Mouse (Mus musculus): Measurements from ENCODE around the gene Adcyap1r1. TPM values are rescaled to one million over a fixed set of nuclear protein-coding genes. Genes with fewer than 3 reads are reported as not detected.

Gene Adcyap1r1
- polyA plus RNA-seq, 1 experiment from 2014 or later, result 34.3 TPM

- DNase-seq (ENCODE audit: low spot score), result no peak
- H3K4me1 ChIP-seq, result peaks cover 63% of the 10 kb centered on the region
Measured at GRCm38 (mm10) chr6:55457727-55458126, 5.9 kb downstream of the Adcyap1r1 start.

GRCm38 (mm10) chr6:55458156-55458555, 6.4 kb downstream of the Adcyap1r1 start:
- WGBS, result 38% methylated on average over 1 of the region's 1 CpGs
- H3K4me3 ChIP-seq, result no peak overlapping the region
- no peak overlapping the region; the same call in 1 of the 2 replicates for H3K27ac ChIP-seq (replicated peaks)
- no peaks in the 10 kb centered on the region for H3K9me3 ChIP-seq (replicated peaks)
- H3K4me1 ChIP-seq, result peaks cover 59% of the 10 kb centered on the region
- peaks cover 27% of the 10 kb centered on the region for H3K27me3 ChIP-seq (ENCODE audit: low read depth, poor library complexity, severe bottlenecking)
- H3K36me3 ChIP-seq, result peaks cover 47% of the 10 kb centered on the region
- no peak for DNase-seq (ENCODE audit: low spot score)

More at GRCm38 (mm10) chr6:55457727-55458126, 5.9 kb downstream of the Adcyap1r1 start:
- no peak overlapping the region for H3K27ac ChIP-seq (replicated peaks)
- H3K9me3 ChIP-seq (replicated peaks), result no peaks in the 10 kb centered on the region
- peaks cover 43% of the 10 kb centered on the region for H3K36me3 ChIP-seq
- peaks cover 27% of the 10 kb centered on the region for H3K27me3 ChIP-seq (ENCODE audit: low read depth, poor library complexity, severe bottlenecking)
- 81% methylated on average over 7 of the region's 7 CpGs for WGBS
- no peak overlapping the region; the same call in 1 of the 2 replicates for H3K4me3 ChIP-seq

- Histone ChIP-seq H3K27me3 (ENCODE audit: low read depth, poor library complexity, severe bottlenecking) (peaks cover 16% of the 10 kb centered on the region), H3K4me3 (no peak overlapping the region), H3K36me3 (peaks cover 64% of the 10 kb centered on the region), H3K9me3 (replicated peaks) (no peaks in the 10 kb centered on the region), H3K4me1 (peaks cover 45% of the 10 kb centered on the region), H3K27ac (replicated peaks) (peak overlapping the region; percentile 30; the same call in 1 of the 2 replicates)
- WGBS, result 90% methylated on average over 19 of the region's 20 CpGs
- no peak for DNase-seq (ENCODE audit: low spot score)
Measured at GRCm38 (mm10) chr6:55459545-55460397, 8.0 kb downstream of the Adcyap1r1 start.

GRCm38 (mm10) chr6:55461141-55461540, 9.4 kb downstream of the Adcyap1r1 start:
- no peak for DNase-seq (ENCODE audit: low spot score)
- peaks cover 72% of the 10 kb centered on the region for H3K36me3 ChIP-seq
- WGBS, result 76% methylated on average over 5 of the region's 5 CpGs

GRCm38 (mm10) chr6:55461678-55462077, 9.9 kb downstream of the Adcyap1r1 start:
- Histone ChIP-seq H3K27me3 (ENCODE audit: low read depth, poor library complexity, severe bottlenecking) (peaks cover 9% of the 10 kb centered on the region), H3K4me1 (peaks cover 49% of the 10 kb centered on the region), H3K4me3 (no peak overlapping the region), H3K9me3 (replicated peaks) (no peaks in the 10 kb centered on the region), H3K27ac (replicated peaks) (no peak overlapping the region), H3K36me3 (peaks cover 77% of the 10 kb centered on the region)
- no peak for DNase-seq (ENCODE audit: low spot score)
- WGBS, result 90% methylated on average over 2 of the region's 2 CpGs

More at GRCm38 (mm10) chr6:55461141-55461540, 9.4 kb downstream of the Adcyap1r1 start:
- no peaks in the 10 kb centered on the region for H3K9me3 ChIP-seq (replicated peaks)
- H3K27me3 ChIP-seq (ENCODE audit: low read depth, poor library complexity, severe bottlenecking), result peaks cover 9% of the 10 kb centered on the region
- peaks cover 45% of the 10 kb centered on the region for H3K4me1 ChIP-seq
- no peak overlapping the region for H3K27ac ChIP-seq (replicated peaks)
- H3K4me3 ChIP-seq, result no peak overlapping the region

- H3K36me3 ChIP-seq, result peaks cover 75% of the 10 kb centered on the region
- peaks cover 9% of the 10 kb centered on the region for H3K27me3 ChIP-seq (ENCODE audit: low read depth, poor library complexity, severe bottlenecking)
- H3K4me1 ChIP-seq, result peaks cover 44% of the 10 kb centered on the region
- no peaks in the 10 kb centered on the region for H3K9me3 ChIP-seq (replicated peaks)
- no peak for DNase-seq (ENCODE audit: low spot score)
- H3K4me3 ChIP-seq, result no peak overlapping the region
- 85% methylated on average over 1 of the region's 1 CpGs for WGBS
- H3K27ac ChIP-seq (replicated peaks), result no peak overlapping the region
Measured at GRCm38 (mm10) chr6:55462394-55462793, 10.6 kb downstream of the Adcyap1r1 start.

- WGBS, result 87% methylated on average over 7 of the region's 7 CpGs
- DNase-seq (ENCODE audit: low spot score), result no peak
- Histone ChIP-seq H3K36me3 (peaks cover 84% of the 10 kb centered on the region), H3K27me3 (ENCODE audit: low read depth, poor library complexity, severe bottlenecking) (peaks cover 9% of the 10 kb centered on the region), H3K4me3 (no peak overlapping the region), H3K9me3 (replicated peaks) (no peaks in the 10 kb centered on the region), H3K4me1 (peaks cover 31% of the 10 kb centered on the region), H3K27ac (replicated peaks) (no peak overlapping the region)
Measured at GRCm38 (mm10) chr6:55463966-55464365, 12.2 kb downstream of the Adcyap1r1 start.

GRCm38 (mm10) chr6:55465311-55465710, 13.5 kb downstream of the Adcyap1r1 start:
- no peak overlapping the region for H3K4me3 ChIP-seq
- H3K36me3 ChIP-seq, result peaks cover 84% of the 10 kb centered on the region

GRCm38 (mm10) chr6:55466301-55466761, 14.6 kb downstream of the Adcyap1r1 start:
- Histone ChIP-seq H3K36me3 (peaks cover 85% of the 10 kb centered on the region), H3K4me3 (no peak overlapping the region), H3K4me1 (peaks cover 23% of the 10 kb centered on the region), H3K27me3 (ENCODE audit: low read depth, poor library complexity, severe bottlenecking) (peaks cover 9% of the 10 kb centered on the region), H3K27ac (replicated peaks) (peak overlapping the region; percentile 69), H3K9me3 (replicated peaks) (no peaks in the 10 kb centered on the region)
- peak; percentile 22 for DNase-seq (ENCODE audit: low spot score)

More at GRCm38 (mm10) chr6:55465311-55465710, 13.5 kb downstream of the Adcyap1r1 start:
- H3K4me1 ChIP-seq, result peaks cover 23% of the 10 kb centered on the region
- DNase-seq (ENCODE audit: low spot score), result no peak
- peaks cover 9% of the 10 kb centered on the region for H3K27me3 ChIP-seq (ENCODE audit: low read depth, poor library complexity, severe bottlenecking)
- peak overlapping the region; percentile 4 for H3K27ac ChIP-seq (replicated peaks)
- 83% methylated on average over 4 of the region's 4 CpGs for WGBS
- H3K9me3 ChIP-seq (replicated peaks), result no peaks in the 10 kb centered on the region

GRCm38 (mm10) chr6:55470691-55471090, 18.9 kb downstream of the Adcyap1r1 start:
- Histone ChIP-seq H3K9me3 (replicated peaks) (no peaks in the 10 kb centered on the region), H3K4me1 (peaks cover 12% of the 10 kb centered on the region), H3K27me3 (ENCODE audit: low read depth, poor library complexity, severe bottlenecking) (no peaks in the 10 kb centered on the region), H3K4me3 (no peak overlapping the region), H3K36me3 (peaks cover 85% of the 10 kb centered on the region), H3K27ac (replicated peaks) (no peak overlapping the region)
- WGBS, result 91% methylated on average over 5 of the region's 5 CpGs
- DNase-seq (ENCODE audit: low spot score), result no peak

- no peaks in the 10 kb centered on the region for H3K4me1 ChIP-seq
- no peaks in the 10 kb centered on the region for H3K27me3 ChIP-seq (ENCODE audit: low read depth, poor library complexity, severe bottlenecking)
- H3K4me3 ChIP-seq, result no peak overlapping the region
- 75% methylated on average over 2 of the region's 2 CpGs for WGBS
- H3K9me3 ChIP-seq (replicated peaks), result no peaks in the 10 kb centered on the region
- DNase-seq (ENCODE audit: low spot score), result no peak
- H3K36me3 ChIP-seq, result peaks cover 95% of the 10 kb centered on the region
- H3K27ac ChIP-seq (replicated peaks), result no peak overlapping the region
Measured at GRCm38 (mm10) chr6:55472381-55472780, 20.6 kb downstream of the Adcyap1r1 start.

- Histone ChIP-seq H3K9me3 (replicated peaks) (no peaks in the 10 kb centered on the region), H3K36me3 (peaks cover 68% of the 10 kb centered on the region), H3K27me3 (ENCODE audit: low read depth, poor library complexity, severe bottlenecking) (no peaks in the 10 kb centered on the region), H3K27ac (replicated peaks) (peak overlapping the region; percentile 2; the same call in 1 of the 2 replicates), H3K4me3 (no peak overlapping the region), H3K4me1 (peaks cover 33% of the 10 kb centered on the region)
- no peak for DNase-seq (ENCODE audit: low spot score)
- WGBS, result 94% methylated on average over 1 of the region's 1 CpGs
Measured at GRCm38 (mm10) chr6:55480988-55481387, 29.2 kb downstream of the Adcyap1r1 start.

- peaks cover 69% of the 10 kb centered on the region for H3K36me3 ChIP-seq
- H3K4me3 ChIP-seq, result no peak overlapping the region
- peaks cover 33% of the 10 kb centered on the region for H3K4me1 ChIP-seq
- H3K9me3 ChIP-seq (replicated peaks), result no peaks in the 10 kb centered on the region
- H3K27ac ChIP-seq (replicated peaks), result no peak overlapping the region
- 83% methylated on average over 1 of the region's 1 CpGs for WGBS
- DNase-seq (ENCODE audit: low spot score), result no peak
- no peaks in the 10 kb centered on the region for H3K27me3 ChIP-seq (ENCODE audit: low read depth, poor library complexity, severe bottlenecking)
Measured at GRCm38 (mm10) chr6:55482471-55482870, 30.7 kb downstream of the Adcyap1r1 start.
